Mouse (Mus musculus) spleen, adult 2 months (tissue): ENCODE data around the gene Ccser1.

Experiments
- CTCF ChIP-seq: fragments of 200-500 bp; IDR thresholded peaks from 2 replicates; pipeline ENCODE4 v1.5.1; 2011; ENCODE audit warnings: mild to moderate bottlenecking, inconsistent platforms; ENCODE audit not compliant: insufficient read depth, insufficient read length, insufficient replicate concordance; ENCODE audit errors: extremely low read depth
- POLR2A ChIP-seq: fragments of 200-500 bp; IDR thresholded peaks from 2 replicates; pipeline ENCODE4 v1.6.1; 2011; ENCODE audit warnings: low read depth, low read length, inconsistent platforms

GRCm38 (mm10) chr6:61191597-61192386 lies 11.7 kb downstream of the Ccser1 start:
- TF ChIP-seq CTCF: no peak
- no peak for TF ChIP-seq POLR2A
